Mouse (Mus musculus) G1E (cell line): ENCODE results near the gene Ccnjl.

Source experiments
- CTCF ChIP-seq: IDR thresholded peaks from 2 replicates; pipeline ENCODE4 v1.5.1; 2012; ENCODE audit warnings: low read depth, low read length, inconsistent platforms, mixed read lengths
- GATA1 ChIP-seq: IDR thresholded peaks from 2 replicates; pipeline ENCODE4 v1.6.1; 2012; ENCODE audit warnings: borderline replicate concordance, low read length, inconsistent platforms, mixed read lengths
- POLR2AphosphoS5 ChIP-seq: IDR thresholded peaks from 2 replicates; pipeline ENCODE4 v1.6.1; 2012; ENCODE audit warnings: low read depth, low read length, inconsistent platforms; ENCODE audit not compliant: insufficient replicate concordance

GRCm38 (mm10) chr11:43537074-43537473 lies 8.5 kb downstream of the Ccnjl start:
- no peak for TF ChIP-seq GATA1
- TF ChIP-seq CTCF = no peak
- no peak for TF ChIP-seq POLR2AphosphoS5
